Mouse (Mus musculus): ENCODE results near the gene Slc41a1. TPM values are rescaled to one million over a fixed set of nuclear protein-coding genes. Genes with fewer than 3 reads are reported as not detected.

Slc41a1 gene
- total and polyA plus RNA-seq, 3 experiments: 6.3 to 10.7 (median 8.8) TPM

DNA sequence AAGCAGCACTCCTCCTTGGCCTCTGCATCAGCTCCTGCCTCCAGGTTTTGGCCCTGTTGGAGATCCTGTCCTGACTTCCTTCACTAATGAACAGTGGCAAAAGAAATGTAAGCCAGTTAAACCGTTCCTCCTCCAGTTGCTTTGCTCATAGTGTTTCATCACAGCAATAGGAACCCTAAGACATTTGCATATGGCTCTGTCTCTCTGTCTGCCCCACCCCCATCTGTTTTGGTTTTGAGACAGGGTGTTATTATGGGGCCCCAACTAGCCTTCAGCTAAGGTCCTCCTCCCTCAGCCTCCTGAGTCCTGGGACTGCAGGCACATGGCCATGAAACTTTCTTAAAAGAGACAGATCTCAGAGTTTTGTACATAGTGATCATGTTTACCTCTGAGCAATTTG lies 27.3 kb upstream of the Slc41a1 start:
- Histone ChIP-seq H3K4me2 (ENCODE audit: insufficient read depth, low read depth, poor library complexity, severe bottlenecking) (peak overlapping the region; percentile 31; the same call in 1 of the 2 replicates), H3K9me3 (replicated peaks; ENCODE audit: low read length) (no peaks in the 10 kb centered on the region), H3K36me3 (replicated peaks in 1 of 2; ENCODE audit: control insufficient read depth in 1 of 2, insufficient read depth in 1 of 2, low read length in 1 of 2) (no peaks in the 10 kb centered on the region), H3K79me2 (replicated peaks; ENCODE audit: control insufficient read depth, extremely low read depth, insufficient read depth, poor library complexity, severe bottlenecking) (no peaks in the 10 kb centered on the region), H3K27me3 (replicated peaks) (peaks cover 5% of the 10 kb centered on the region), H3K27ac (ENCODE audit: insufficient read depth, low read depth) (no peak overlapping the region), H3K4me1 (ENCODE audit: control insufficient read depth in 1 of 2, insufficient read depth in 2 of 2) (peaks cover 6 to 11% of the 10 kb centered on the region in 2 experiments), H3K4me3 (replicated peaks in 1 of 3; ENCODE audit: low read depth in 2 of 3, low read length in 2 of 3, poor library complexity in 1 of 3) (no peak overlapping the region), H3K9ac (ENCODE audit: insufficient read depth, low read depth) (no peak overlapping the region)
- in situ Hi-C loops (cut with MboI; ENCODE audit: low pct_ligation_motif_present, low pct_unique_long_range_greater_than_20kb, low sequenced_read_pairs): no loop called here
- dilution Hi-C loops (cut with MboI; ENCODE audit: extremely low pct_ligation_motif_present, extremely low pct_unique_long_range_greater_than_20kb, low sequenced_read_pairs): no loop called here
- 0 out of 2 replicates have a peak, but pooled peaks have one; percentile 28 for TF ChIP-seq MYC (IDR thresholded peaks at IDR 0.05; ENCODE audit: low read depth, low read length)
- TF ChIP-seq MEF2A (IDR thresholded peaks at IDR 0.05; ENCODE audit: borderline replicate concordance, low read depth, low read length): peak; percentile 8; the same call in 1 of the 2 replicates
- TF ChIP-seq E2F4 (IDR thresholded peaks at IDR 0.05; ENCODE audit: insufficient replicate concordance, low read depth, low read length): no peak
- no peak for TF ChIP-seq NELFE (IDR thresholded peaks at IDR 0.05; ENCODE audit: low read depth, low read length)
- 0 out of 2 replicates have a peak, but pooled peaks have one; percentile 29 for TF ChIP-seq CHD2 (IDR thresholded peaks at IDR 0.05; ENCODE audit: low read length)
- peak; percentile 75 for DNase-seq (ENCODE audit: extremely low read depth)

DNA sequence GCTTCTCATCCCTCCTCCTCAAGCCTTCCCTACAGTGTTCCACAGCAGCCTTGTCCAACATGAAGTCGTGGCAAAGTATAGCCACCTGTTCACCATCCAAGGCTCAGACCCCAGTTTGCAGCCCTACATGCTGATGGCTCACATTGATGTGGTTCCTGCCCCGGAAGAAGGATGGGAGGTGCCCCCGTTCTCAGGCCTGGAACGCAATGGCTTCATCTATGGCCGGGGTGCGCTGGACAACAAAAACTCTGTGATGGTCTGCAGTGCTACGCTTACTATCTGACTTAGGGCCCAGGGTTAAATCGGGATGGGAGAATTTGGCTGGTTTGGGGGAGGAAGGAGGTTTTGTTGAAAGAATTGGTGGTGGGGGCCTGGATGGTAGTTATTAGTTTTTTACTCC lies 26.2 kb upstream of the Slc41a1 start:
- no peaks in the 10 kb centered on the region for H3K79me2 ChIP-seq (replicated peaks; ENCODE audit: control insufficient read depth, extremely low read depth, insufficient read depth, poor library complexity, severe bottlenecking)
- dilution Hi-C loops (cut with MboI; ENCODE audit: extremely low pct_ligation_motif_present, extremely low pct_unique_long_range_greater_than_20kb, low sequenced_read_pairs) (no loop called here), in situ Hi-C loops (cut with MboI; ENCODE audit: low pct_ligation_motif_present, low pct_unique_long_range_greater_than_20kb, low sequenced_read_pairs) (no loop called here)
- no peaks in the 10 kb centered on the region for H3K36me3 ChIP-seq (replicated peaks in 1 of 2; ENCODE audit: control insufficient read depth in 1 of 2, insufficient read depth in 1 of 2, low read length in 1 of 2)
- H3K4me2 ChIP-seq (ENCODE audit: insufficient read depth, low read depth, poor library complexity, severe bottlenecking): no peak overlapping the region
- no peak overlapping the region for H3K9ac ChIP-seq (ENCODE audit: insufficient read depth, low read depth)
- H3K27me3 ChIP-seq (replicated peaks): peaks cover 5% of the 10 kb centered on the region
- no peak overlapping the region for H3K4me3 ChIP-seq (replicated peaks in 1 of 3; ENCODE audit: low read depth in 2 of 3, low read length in 2 of 3, poor library complexity in 1 of 3)
- H3K9me3 ChIP-seq (replicated peaks; ENCODE audit: low read length): no peaks in the 10 kb centered on the region
- no peak for TF ChIP-seq ZMIZ1 (IDR thresholded peaks at IDR 0.05; ENCODE audit: low read depth, low read length)
- H3K27ac ChIP-seq (ENCODE audit: insufficient read depth, low read depth): no peak overlapping the region
- no peak for DNase-seq (ENCODE audit: extremely low read depth)
- peaks cover 3 to 11% of the 10 kb centered on the region in 2 experiments for H3K4me1 ChIP-seq (ENCODE audit: control insufficient read depth in 1 of 2, insufficient read depth in 2 of 2)

DNA sequence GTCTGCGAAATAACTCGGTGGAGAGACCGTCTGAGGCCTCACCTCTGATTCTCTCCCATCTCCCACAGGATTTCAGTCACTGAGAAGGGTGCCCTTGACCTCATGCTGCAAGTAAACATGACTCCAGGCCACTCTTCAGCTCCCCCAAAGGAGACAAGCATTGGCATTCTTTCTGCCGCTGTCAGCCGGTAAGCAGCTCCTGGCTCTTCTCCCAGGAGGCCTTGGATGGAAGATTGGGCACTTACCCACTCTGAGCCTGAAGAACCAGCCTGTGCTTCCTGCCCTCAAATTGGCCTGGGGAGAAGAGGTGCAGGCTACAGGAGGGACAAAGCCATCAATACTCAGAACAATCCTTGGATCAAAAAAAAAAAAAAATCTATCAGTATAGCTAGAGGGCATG lies 24.6 kb upstream of the Slc41a1 start:
- in situ Hi-C loops (cut with MboI; ENCODE audit: low pct_ligation_motif_present, low pct_unique_long_range_greater_than_20kb, low sequenced_read_pairs): no loop called here
- H3K27me3 ChIP-seq (replicated peaks): peaks cover 5% of the 10 kb centered on the region

More for the DNA sequence above, 24.6 kb upstream of the Slc41a1 start:
- TF ChIP-seq POLR2A (IDR thresholded peaks at IDR 0.05; ENCODE audit: low read depth, low read length) (no peak), ELF1 (IDR thresholded peaks at IDR 0.05; ENCODE audit: low read depth, low read length) (no peak), ETS1 (conservative IDR thresholded peaks at IDR 0.05; ENCODE audit: low read depth, low read length) (no peak), SMC3 (IDR thresholded peaks at IDR 0.05; ENCODE audit: low read depth, low read length) (no peak), UBTF (IDR thresholded peaks at IDR 0.05; ENCODE audit: low read depth, low read length) (no peak), USF1 (IDR thresholded peaks at IDR 0.05; ENCODE audit: low read depth, low read length) (no peak), RAD21 (IDR thresholded peaks at IDR 0.05; ENCODE audit: low read depth, low read length) (no peak), MAX (IDR thresholded peaks at IDR 0.05; ENCODE audit: low read length) (no peak), KAT2A (IDR thresholded peaks at IDR 0.05; ENCODE audit: insufficient replicate concordance, low read length) (no peak), TBP (conservative IDR thresholded peaks at IDR 0.05; ENCODE audit: low read depth, low read length) (no peak), EP300 (IDR thresholded peaks at IDR 0.05; ENCODE audit: low read length) (no peak)
- Histone ChIP-seq H3K9me3 (replicated peaks; ENCODE audit: low read length) (no peaks in the 10 kb centered on the region), H3K4me1 (ENCODE audit: control insufficient read depth in 1 of 2, insufficient read depth in 2 of 2) (peaks cover 3 to 11% of the 10 kb centered on the region in 2 experiments), H3K9ac (ENCODE audit: insufficient read depth, low read depth) (no peak overlapping the region), H3K27ac (ENCODE audit: insufficient read depth, low read depth) (no peak overlapping the region), H3K4me3 (replicated peaks in 1 of 3; ENCODE audit: low read depth in 2 of 3, low read length in 2 of 3, poor library complexity in 1 of 3) (no peak overlapping the region), H3K79me2 (replicated peaks; ENCODE audit: control insufficient read depth, extremely low read depth, insufficient read depth, poor library complexity, severe bottlenecking) (no peaks in the 10 kb centered on the region), H3K36me3 (replicated peaks in 1 of 2; ENCODE audit: control insufficient read depth in 1 of 2, insufficient read depth in 1 of 2, low read length in 1 of 2) (no peaks in the 10 kb centered on the region), H3K4me2 (ENCODE audit: insufficient read depth, low read depth, poor library complexity, severe bottlenecking) (no peak overlapping the region)
- dilution Hi-C loops (cut with MboI; ENCODE audit: extremely low pct_ligation_motif_present, extremely low pct_unique_long_range_greater_than_20kb, low sequenced_read_pairs): no loop called here
- no peak for DNase-seq (ENCODE audit: extremely low read depth)

Measured in CH12.LX (cell line).